Mouse (Mus musculus) thymus, postnatal 4 days (tissue): ENCODE data around the gene Zc3h7b.
"Not testable (repeated sequence)": the region's sequence is repeated elsewhere in the genome, so short reads cannot be mapped to it uniquely, and the experiment has no call there.

Source experiments
- DNase-seq: peaks from one replicate; pipeline ENCODE4 v3.0.0; 2021

The Zc3h7b gene

GRCm38 (mm10) chr15:81742368-81742767, 2.5 kb upstream of the Zc3h7b start:
- DNase-seq = not testable (repeated sequence)

GRCm38 (mm10) chr15:81745601-81746114, 801 bp downstream of the Zc3h7b start:
- peak; percentile 84 for DNase-seq

GRCm38 (mm10) chr15:81749742-81750141, 4.9 kb downstream of the Zc3h7b start:
- no peak for DNase-seq

- no peak for DNase-seq
Observed at GRCm38 (mm10) chr15:81753669-81754068, 8.8 kb downstream of the Zc3h7b start.

DNA sequence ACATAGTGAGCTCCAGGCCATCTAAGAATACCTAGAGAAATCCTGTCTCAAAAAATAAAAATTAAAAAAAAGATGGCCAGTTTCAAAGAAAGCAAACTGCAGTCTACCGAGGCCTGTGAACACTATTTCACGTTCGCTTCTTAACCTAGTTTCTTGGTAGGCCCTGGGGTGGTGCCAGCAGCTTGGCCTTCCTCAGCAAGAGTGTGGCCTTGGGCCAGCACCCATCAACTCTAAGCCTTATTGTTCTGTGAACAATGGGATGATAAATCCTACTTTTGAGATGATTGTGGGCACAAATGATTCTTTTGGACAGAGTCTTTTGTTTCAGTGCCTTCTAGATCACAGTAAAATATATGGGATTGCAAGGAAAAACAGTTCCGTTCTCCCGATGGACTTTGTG, 13.8 kb downstream of the Zc3h7b start:
- no peak for DNase-seq

DNA sequence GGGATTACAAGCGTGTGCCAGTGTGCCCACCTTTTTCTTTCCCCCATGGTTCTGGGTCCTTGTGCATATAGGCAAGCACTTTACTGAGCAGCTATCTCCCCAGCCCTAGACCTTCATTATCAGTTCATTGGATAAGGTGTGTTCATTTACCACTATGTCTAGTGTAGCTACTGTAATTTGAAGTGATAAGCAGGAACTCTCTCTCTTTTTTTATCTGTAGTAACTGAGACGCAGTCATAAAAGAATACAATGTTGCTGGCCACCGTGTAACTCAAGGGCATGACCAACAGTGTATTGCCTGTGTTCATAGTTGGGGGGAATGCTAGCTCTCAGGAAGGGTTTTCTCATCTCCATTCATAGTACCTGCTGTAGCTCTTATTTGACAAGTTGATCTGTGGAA, 14.7 kb downstream of the Zc3h7b start:
- DNase-seq = no peak

GRCm38 (mm10) chr15:81760361-81761079, 15.7 kb downstream of the Zc3h7b start:
- no peak for DNase-seq

GRCm38 (mm10) chr15:81761381-81761780, 16.5 kb downstream of the Zc3h7b start:
- DNase-seq = no peak

GRCm38 (mm10) chr15:81761959-81762358, 17.1 kb downstream of the Zc3h7b start:
- no peak for DNase-seq

- DNase-seq = no peak
Observed at GRCm38 (mm10) chr15:81764573-81764972, 19.7 kb downstream of the Zc3h7b start.

DNA sequence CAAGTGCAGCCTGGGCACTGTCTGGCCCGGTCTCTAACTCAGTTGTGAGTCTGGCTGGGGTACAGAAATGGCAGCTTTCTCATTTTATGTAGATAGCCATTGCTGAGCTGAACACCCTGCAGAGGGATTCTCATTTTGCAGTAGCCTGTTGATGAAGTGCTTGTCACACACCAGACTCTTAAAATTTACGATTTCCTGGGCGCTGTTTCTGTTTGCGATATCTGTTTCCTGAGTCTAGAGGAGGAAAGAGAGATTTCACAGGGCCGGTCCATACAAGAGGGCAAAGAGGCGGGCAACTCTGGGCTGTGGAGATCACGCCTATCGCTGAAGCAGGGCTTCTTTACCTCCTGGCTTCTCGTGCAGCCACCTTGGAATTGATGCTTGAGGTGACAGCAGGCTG, 20.8 kb downstream of the Zc3h7b start:
- no peak for DNase-seq

GRCm38 (mm10) chr15:81766439-81766838, 21.6 kb downstream of the Zc3h7b start:
- no peak for DNase-seq

DNA sequence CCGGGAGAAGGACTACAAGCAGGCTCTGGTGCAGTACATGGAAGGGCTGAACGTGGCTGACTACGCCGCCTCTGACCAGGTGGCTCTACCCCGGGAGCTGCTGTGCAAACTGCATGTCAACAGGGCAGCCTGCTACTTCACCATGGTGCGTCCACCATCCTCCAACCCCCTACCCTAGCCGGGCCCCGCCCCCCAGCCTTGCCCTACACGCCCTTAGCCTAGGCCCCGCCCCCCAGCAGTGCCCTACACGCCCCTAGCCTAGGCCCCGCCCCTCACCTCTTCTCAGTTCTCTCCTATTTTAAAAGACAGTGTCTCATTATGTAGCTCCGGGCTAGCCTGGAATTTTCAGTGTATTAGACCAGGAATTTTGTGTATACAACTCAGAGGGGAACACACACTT, 24.2 kb downstream of the Zc3h7b start:
- peak; percentile 28 for DNase-seq

DNA sequence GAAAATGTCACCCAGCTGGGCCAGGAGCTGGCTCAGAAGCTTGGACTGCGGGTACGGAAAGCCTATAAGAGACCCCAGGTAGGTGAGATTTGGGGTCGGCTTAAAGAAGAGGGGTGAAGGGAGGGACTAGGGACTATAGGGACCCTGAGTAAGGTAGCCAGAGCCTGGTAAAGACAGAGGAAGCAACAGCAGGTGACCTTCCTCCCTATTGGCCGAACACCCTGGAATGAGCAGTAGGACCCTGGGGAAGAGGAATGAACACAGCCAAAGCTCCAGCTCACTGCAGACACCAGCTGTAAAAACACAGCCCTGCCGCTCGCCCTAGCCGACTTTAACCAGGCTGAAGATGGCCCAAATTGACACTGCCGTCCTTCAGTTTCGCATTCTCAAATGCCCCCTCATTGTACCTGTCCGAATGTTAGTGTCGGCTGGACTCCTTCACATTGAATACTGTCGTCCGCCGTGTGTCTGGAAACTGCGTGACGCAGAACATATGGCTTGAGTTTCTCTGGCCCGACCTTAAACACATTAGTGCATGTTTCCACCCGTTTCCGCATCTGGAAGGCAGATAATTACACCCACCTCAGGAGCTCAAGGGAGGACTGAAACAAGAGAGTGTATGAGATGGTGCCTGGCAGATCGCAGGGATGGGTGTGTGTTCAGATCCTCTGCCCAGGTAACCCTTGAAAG, 27.7 kb downstream of the Zc3h7b start:
- DNase-seq = no peak

DNA sequence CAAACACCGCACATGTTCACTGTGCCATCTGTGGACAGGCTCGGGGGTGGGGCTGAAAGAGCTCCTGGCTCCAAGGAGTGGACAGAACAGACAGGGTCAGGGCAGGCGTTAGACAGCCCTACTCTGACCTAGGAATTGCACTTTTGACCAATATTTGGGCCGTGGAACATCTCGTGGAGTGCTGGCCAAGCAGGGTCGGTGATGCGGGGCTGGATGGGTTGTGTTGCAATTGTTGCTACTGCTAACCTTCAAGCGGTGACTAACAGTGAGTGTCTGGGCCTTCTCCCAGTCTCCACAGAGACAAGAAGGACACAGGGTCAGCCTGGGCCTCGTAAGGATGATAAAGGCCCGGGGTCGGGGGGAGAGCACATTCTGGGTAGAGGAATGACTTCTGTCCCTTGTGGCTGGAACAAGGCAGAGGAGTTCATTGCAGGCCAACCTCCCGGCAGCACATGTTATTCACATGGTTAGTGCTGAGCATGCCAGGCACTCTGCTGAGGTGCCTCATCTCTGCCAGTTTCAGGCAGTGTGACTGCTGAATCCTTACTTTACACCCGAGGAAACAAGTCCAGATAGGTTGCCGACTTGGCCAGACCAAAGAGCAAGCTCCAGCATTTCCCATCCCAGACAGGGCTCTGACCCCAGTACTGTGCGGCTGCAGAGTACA, 29.8 kb downstream of the Zc3h7b start:
- no peak for DNase-seq

DNA sequence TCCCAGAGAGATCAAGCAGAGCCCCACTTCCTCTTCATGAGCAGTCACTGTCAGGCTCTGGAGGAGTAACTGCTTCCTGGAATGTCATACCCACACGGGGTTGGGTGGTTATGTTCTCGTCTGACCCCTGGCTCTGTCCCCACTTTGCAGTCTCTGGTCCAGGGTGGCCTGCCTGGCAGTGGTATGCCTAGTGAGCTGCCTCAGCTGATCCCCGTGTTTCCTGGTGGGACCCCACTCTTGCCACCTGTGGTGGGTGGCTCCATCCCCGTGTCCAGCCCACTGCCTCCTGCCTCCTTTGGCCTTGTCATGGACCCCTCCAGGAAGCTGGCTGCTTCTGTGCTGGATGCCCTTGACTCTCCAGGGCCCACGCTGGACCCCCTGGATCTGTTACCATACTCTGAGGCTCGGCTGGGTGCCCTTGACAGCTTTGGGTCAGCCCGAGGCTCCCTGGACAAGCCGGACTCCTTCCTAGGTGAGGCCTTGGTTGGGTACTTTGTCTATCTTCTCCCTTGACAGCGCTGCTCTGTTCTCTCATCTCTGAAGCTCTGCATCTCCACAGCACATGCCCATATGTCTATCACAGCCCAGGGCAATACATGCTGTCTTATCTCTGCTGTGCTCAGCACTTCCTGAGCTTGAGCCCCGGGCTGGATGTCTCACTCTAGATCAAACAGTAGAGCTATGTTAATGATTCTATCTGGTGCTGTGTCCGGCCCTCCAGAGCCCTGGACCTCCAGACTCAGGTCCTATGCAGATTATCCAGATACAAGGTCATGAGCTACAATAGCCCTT, 32.0 kb downstream of the Zc3h7b start:
- no peak for DNase-seq

GRCm38 (mm10) chr15:81781816-81782215, 37.0 kb downstream of the Zc3h7b start:
- no peak for DNase-seq

DNA sequence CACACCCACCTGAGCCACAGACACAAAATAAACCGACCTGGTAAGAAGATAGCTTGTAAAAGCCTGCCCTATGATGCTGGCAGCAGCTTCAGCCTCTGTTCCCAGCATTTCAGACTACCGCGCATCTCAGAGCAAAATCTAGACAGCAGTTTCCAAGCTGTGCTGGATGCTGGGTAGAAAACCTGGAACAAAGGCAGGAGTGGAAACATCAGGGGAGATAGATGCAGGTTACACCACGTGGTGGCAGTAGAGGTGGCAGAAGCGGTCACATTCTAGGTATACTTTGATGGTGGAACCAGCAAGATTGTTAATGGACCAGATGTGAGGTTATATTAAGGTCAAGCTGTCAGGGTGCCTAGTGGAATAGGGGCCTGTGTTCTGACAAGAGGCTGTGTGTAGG, 39.9 kb downstream of the Zc3h7b start:
- DNase-seq = peak; percentile 23

DNA sequence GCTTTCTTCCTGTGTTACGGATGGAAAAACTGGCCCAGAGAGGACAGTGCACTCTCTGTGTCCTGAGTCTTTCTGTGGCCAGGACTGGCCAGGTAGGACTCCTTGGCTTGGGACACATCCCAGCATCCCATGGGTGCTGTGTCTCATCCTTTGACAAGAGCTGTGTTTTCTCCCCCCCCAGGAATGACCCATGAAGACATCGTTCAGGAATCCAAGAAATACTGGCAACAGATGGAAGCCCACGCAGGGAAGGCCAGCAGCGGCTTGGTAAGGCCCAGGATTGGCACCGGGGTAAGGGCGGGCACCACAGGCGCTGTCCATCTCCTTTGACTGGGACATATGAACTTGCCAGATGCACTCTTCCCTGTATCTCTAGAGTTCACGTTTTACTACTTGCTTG, 40.8 kb downstream of the Zc3h7b start:
- no peak for DNase-seq

DNA sequence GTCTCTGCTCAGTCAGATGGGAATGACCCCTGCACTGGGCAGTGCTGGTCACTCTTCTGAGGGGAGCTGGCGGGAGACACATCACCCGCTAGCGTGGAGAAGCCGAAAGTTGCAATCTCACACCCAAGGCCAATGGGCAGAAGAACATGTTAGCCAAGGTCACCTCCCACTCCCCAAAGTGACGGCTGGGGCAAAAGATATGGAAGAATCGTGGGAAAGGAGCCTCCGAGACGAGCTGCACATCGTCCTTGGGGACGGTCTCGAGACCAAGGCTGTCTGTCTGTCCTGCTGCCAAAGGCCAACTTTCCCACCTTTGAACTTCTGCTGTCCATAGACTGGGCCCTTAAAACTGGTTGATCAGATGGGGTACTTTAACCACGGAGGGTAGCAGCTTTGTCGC, 42.7 kb downstream of the Zc3h7b start:
- no peak for DNase-seq

GRCm38 (mm10) chr15:81792444-81792843, 47.6 kb downstream of the Zc3h7b start:
- DNase-seq = no peak

- peak; percentile 53 for DNase-seq
Observed at GRCm38 (mm10) chr15:81796228-81796627, 51.4 kb downstream of the Zc3h7b start.

- no peak for DNase-seq
Observed at GRCm38 (mm10) chr15:81797861-81798260, 53.0 kb downstream of the Zc3h7b start.
